Mouse (Mus musculus) cerebellum, adult 2 months (tissue): Measurements from ENCODE around the gene Mospd2.
A peak's percentile ranks its signal among the peaks of the same experiment; 100 is the strongest.

Source experiments
- CTCF ChIP-seq: fragments of 200-500 bp; IDR thresholded peaks from 2 replicates; pipeline ENCODE4 v1.5.1; 2011; ENCODE audit warnings: low read depth, mild to moderate bottlenecking, control low read depth, low read length, moderate library complexity, borderline replicate concordance; ENCODE audit not compliant: insufficient read depth
- POLR2A ChIP-seq: fragments of 200-500 bp; IDR thresholded peaks from 2 replicates; pipeline ENCODE4 v1.6.1; 2011; ENCODE audit warnings: low read length, control low read depth, borderline replicate concordance; ENCODE audit not compliant: insufficient read depth

GRCm38 (mm10) chrX:164980193-164980775 is at the start of gene Mospd2, which contains the start of gene Fancb:
- no peak for TF ChIP-seq CTCF
- peak; percentile 60 for TF ChIP-seq POLR2A
